Mouse (Mus musculus): ENCODE results near the gene Asb17. TPM values are rescaled to one million over a fixed set of nuclear protein-coding genes. Genes with fewer than 3 reads are reported as not detected.
"Not testable (repeated sequence)": the region's sequence is repeated elsewhere in the genome, so short reads cannot be mapped to it uniquely, and the experiment has no call there.

Asb17 gene
- polyA plus RNA-seq, 1 experiment = not detected

DNA sequence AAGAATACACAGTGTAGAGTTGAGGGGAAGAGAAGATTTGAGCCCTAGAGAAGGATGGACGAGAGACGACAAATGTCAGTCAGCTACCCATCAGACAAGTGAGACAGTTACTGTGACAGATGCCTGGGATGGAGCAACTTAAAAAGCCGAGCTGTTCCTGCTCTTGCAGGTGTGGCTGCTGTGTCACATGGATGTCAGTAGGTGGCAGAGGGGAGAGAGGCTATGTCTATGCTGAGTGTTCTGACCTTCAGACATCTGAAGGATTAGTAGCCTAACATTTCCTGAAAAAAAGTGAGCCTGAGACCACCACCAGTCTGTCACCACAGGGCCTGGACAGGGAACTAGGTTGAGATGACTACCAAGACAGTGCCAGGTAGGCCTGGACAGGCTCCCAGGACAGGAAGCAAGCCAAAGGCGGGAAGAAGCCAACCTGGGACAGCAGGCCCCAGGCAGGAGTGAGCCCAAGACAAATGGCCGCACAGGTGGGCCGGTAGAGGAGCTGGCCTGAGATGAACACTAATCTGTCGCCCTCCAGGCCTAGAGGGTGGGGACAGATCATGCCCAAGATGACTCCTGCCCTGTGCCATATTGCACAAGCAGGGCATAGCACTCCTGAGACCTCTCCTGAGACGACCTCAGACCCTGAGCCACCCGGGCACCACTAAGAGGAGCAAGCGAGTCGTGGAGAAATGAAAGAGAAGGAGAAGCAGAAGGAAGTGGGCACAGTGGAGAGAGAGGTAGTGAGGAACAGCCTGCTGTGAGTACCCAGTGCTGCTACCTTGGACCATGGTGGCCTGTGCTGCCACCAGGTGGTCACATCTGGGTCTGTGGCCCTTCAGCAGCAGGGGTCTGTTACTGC, 12.8 kb upstream of the Asb17 start:
- 70% methylated on average over 11 of the region's 11 CpGs for WGBS
- no peak for DNase-seq (ENCODE audit: low read depth, low spot score)

DNA sequence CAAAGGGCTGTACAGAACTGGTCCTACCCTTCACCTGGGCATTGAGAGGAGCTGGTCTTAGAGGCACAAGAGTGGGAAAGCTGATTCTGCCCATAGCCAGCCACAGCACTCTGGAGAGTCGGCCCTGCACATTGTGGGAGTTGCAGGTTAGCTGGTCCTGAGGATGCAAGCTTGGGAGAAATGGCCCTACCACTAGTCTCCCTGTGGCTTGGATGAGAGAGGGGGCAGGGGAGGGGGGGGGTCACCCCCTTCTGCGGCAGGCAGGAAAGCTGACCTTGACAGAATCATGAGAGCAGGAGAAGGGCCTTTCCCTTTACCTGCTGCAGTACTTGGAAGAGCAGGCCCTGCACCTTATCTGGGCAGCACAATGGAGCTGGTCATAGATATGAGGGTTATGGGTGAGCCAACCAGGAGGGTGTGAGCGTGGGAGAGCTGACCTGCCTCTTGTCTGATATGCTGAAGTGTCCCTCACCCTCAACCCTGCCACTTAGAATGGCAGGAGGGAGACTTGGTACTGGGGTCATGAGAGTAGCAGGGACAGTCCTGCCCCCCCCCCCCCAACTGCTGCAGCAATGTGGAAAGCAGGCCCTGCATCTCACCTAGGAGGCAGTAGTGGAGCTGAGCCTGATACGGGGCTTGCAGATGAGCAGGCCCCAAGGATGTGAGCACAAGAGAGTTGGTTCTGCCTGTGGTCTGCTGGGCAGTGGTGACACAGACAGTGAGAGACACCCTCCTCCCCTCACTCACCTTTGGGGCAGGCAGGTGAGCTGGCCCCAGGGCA, 11.9 kb upstream of the Asb17 start:
- WGBS = 78% methylated on average over 4 of the region's 4 CpGs
- DNase-seq (ENCODE audit: low read depth, low spot score) = no peak

DNA sequence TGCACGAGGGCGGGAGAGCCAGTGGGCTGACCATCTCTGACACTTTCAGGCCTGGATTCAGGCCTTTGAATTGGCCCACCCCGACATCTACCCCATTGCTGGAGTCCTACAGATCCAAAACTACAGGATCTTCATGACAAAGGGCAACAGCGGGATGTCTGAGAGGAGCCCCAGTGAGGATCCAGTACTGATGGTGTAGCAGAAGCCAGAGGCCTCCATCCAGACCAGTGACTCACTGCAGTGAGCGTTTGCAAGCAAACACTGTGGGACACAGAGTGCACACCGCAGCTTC, 11.4 kb upstream of the Asb17 start:
- WGBS = 80% methylated on average over 6 of the region's 6 CpGs
- DNase-seq (ENCODE audit: low read depth, low spot score) = no peak

DNA sequence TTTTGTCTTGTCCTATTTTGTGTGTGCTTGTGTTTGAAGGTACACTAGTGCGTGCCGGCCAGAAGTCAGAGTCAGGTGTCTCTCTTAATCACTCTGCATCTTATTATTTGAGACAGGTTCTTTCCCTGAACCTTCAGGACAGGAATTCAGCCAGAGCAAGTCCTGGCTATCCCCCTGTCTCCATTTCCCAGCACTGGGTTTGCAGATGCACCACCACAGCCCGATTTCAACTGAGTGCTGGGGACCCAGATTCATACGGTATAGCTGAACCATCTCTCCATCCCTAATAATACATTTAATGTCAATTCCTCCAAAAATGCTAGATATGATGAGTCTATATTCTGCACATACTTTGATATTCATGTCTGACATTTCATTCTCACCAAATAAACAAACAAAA, 9.9 kb upstream of the Asb17 start:
- no peak for DNase-seq (ENCODE audit: low read depth, low spot score)

DNA sequence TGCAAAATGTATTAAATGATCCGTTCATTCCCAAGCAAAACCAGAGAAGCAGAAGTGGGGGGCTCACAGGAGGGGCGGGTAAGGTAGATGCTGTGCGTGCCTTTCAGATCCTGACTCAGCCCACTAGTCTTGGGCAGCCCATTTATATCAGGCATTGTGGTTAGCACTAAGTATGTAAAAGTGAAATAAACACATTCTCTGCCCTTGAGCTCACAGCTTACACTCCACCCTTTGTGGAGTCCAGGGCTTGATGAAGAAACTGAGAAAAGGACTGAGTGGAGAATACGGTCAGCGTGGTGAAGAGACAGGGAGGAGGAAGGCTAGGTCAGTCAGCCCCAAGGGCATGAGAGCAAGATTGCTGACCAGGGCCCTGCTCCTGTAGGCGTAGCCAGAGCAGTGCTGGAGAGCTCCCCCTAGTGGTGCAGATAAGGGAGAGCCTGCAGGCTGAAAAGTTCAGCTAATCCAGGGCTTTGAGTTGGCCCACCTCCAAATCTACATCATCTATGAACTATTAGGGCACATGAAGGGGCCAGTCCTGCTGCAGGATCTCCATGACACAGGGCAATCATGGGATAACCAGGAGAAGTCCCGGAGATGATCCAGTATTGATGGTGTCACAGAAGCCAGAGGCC, 8.4 kb upstream of the Asb17 start:
- 61% methylated on average over 7 of the region's 7 CpGs for WGBS
- no peak for DNase-seq (ENCODE audit: low read depth, low spot score)

More for the DNA sequence above, 9.9 kb upstream of the Asb17 start:
- 85% methylated on average over 4 of the region's 4 CpGs for WGBS

DNA sequence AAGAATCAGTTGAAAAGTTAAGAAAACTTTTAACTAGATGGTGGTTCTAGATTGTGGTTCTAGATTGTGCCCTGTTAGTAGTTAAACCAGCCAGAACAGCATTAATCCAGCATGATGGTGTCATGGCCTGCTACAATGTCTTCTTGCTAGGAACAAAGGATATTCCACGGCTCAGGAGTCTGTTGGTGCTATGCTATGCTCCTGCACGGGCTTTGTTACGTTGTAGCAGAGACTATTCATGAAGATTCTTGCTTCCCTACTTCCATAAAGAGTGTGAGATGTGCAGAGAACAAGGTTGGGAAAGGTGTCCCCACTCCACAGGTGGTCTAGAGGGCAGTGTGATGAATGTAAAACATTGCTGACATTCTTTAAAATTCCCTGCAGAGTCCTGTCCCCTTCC, 7.7 kb upstream of the Asb17 start:
- DNase-seq (ENCODE audit: low read depth, low spot score) = no peak

DNA sequence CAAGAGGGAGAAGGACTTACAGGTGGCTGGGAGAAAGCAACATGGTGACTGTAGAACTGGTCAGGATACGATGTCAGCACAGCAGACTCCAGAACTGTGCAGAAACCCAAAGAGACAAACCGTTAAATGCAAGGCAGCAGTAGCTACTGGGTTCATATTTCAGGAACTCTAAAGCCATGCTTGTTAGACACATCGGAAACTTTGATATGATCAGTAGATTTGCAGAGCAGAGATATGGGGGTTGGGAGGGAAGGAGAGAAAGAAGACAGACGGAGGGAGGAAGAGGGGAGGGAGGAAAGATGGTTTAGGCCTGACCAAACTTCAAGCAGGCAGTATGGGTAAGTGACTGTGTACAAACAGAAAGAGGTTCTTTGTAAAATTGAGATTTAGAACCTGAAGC, 6.4 kb upstream of the Asb17 start:
- 40% methylated on average over 4 of the region's 4 CpGs for WGBS
- DNase-seq (ENCODE audit: low read depth, low spot score) = no peak

More for the DNA sequence above, 7.7 kb upstream of the Asb17 start:
- WGBS = 83% methylated on average over 3 of the region's 3 CpGs

DNA sequence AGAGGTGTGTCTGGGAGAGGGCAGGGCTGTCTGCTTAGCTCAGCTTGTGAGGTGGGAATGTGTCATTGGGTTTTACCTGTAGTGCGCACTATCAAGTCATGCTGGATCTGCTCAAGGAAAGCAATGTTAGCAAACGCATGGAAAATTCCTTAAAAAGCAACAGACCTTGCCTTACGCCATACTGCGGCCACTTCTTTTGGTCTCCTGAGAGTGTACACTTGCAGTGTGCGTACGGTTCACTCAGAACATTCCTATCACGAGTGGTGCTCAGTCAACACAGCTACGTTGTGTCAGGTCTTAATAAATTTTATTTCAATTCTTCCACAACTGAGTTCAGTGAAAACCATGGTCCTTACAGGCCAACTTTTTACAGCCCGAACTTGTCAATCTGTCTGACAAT, 748 bp downstream of the Asb17 start:
- no peak for DNase-seq (ENCODE audit: low read depth, low spot score)
- 90% methylated on average over 9 of the region's 9 CpGs for WGBS

DNA sequence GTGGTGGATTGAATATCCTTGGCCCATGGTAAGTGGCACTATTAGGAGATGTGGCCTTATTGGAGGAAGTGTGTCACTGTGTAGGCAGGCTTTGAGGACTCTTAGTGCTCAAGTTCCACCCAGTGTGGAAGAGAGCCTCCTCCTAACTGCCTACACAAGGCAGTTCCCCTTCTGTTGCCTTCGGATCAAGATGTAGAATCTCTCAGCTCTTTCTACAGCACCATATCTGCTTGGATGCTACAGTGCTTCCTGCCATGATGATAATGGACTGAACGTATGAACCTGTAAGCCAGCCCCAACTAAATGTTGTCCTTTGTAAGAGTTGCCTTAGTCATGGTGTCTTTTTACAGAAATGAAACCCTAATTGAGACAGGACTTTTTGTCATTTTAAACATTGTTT, 1.5 kb downstream of the Asb17 start:
- DNase-seq (ENCODE audit: low read depth, low spot score) = no peak
- WGBS = 86% methylated on average over 2 of the region's 2 CpGs

DNA sequence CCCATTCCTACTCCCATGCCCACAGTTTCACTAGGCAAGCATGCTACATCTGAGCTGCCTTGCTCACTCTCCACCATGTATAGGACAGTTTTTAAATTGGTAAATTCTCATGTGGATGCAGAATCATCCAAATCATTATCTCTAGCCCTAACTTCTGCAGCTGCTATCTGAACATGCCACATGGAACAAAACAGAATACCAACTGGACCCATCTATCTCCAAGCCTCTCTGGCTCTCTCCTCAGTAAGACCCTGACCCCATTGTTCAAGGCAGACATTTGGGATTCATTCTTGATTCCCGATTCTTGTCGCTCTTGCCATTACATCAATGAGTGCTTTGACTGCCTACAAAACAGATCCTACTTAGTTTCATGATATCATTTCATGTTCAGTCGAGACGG, 2.1 kb downstream of the Asb17 start:
- 90% methylated on average over 4 of the region's 4 CpGs for WGBS
- no peak for DNase-seq (ENCODE audit: low read depth, low spot score)

DNA sequence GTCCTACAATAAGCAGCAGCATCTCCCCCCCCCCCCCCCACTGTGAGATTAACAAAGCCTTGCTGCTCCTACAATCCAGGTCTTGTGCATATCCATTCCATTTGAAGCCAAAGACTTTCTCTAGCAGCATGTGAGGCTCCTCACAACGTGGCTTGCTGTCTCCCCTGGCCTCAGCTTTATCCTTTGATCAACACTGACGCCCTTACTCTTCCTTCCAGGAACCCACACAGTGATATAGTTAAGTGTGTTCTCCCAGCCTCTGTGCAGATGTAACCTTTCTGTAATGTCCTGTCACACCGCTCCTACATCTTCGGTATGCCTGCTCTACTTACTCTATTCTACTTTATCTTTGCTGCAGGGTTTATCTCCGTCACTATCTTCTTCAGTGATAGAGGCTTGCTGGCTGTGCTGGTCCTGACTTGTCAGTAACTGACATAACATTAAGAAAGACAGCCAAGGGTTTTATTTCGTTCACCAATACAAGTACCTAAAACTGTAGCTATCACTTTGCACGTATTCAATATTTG, 3.3 kb downstream of the Asb17 start:
- DNase-seq (ENCODE audit: low read depth, low spot score) = no peak
- WGBS = 84% methylated on average over 7 of the region's 7 CpGs

DNA sequence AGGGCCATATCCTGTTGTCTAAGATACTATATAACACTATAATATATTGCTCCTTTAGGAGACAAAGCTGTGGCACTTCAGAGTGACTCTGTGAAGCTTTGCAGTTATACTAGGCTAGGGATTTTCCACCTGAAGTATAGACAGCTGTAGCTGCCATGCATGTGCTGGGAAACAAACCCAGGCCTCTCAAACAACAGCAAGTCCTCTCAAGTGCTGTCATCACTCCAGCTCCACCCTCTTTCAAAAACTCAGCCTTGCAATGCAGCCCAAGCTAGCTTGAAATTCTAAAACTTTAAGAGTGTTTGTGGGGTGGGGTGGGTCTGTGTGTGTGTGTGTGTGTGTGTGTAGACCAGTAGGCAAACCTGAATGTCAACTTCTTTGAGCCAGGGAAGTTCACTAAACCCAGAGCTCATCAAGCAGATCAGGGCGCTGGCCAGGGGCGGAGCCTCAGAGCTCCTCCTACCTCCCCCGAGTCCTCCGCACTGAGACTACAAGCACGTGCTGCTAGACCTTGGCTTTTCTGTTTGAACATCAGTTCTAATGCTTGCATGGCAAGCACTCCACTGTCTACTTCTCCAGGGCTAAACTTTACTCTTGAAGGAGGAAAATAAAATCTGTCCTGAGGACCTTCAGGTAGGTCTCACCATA, 5.5 kb downstream of the Asb17 start:
- 3% methylated on average over 5 of the region's 5 CpGs for WGBS
- no peak for DNase-seq (ENCODE audit: low read depth, low spot score)

DNA sequence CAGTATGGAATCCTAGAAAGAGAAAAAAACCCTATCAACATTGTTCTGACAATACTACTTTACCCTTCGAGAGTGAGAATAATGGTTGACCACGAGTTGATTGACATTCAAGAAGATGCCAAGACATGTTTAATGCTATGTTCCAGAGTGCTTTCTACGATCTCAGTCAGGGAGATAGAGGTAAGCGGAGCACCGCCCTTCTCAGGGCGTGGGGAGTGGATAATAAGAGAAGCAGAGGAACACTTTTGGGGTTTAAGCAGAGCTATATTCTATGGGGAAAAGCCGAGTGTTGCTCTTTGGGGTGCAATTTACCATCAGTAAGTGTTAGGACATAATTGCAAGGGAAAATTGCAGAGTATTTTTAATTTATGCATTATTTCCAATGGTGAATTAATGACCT, 6.8 kb downstream of the Asb17 start:
- no peak for DNase-seq (ENCODE audit: low read depth, low spot score)
- WGBS = 89% methylated on average over 7 of the region's 7 CpGs

DNA sequence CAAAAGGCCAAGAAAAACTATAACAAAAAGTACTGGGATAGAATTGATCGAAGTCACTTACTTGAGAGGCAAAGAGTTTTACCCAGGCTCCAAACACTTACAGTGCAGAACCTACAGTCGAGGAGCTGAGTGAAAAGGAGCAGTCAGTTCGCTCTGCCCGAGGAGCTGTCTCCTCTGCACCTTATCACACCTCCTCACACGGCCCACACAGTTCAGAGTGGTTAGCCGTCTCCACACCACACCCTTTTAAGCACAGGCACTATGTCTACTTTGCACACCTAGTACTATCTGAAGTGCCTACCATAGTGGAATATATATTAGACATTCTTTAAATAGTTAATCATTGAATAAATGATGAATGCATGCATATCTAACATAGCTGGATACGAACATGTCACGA, 8.3 kb downstream of the Asb17 start:
- no peak for DNase-seq (ENCODE audit: low read depth, low spot score)
- WGBS = 59% methylated on average over 8 of the region's 8 CpGs

DNA sequence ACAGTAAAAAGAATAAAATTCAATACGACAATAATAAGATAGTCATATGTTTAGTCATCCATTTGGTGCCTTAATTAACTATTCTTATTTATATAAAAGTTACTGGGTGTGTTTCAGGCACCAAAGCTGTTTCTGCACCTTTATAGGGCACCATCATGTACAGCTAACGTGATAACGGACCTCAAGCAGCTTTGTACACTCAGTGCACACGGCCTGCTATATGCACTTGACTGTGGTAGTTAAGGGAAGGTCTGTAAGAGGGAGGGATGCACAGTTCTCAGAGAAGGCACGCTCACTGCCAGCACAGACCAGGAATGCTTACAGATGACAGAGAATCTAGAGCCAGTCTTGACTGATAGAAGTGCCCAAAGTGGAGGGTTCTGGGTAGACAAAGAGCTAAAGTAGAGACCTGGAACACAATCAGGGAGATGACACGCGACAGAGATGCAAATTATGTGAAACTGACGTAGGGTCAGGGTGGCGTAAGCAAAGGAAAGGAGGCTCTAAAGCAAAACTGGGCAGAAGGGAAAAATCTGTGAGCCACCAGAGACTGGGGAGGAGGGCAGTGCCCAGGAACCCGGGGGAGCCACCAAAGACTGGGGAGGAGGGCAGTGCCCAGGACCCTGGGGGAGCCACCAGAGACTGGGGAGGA, 14.5 kb downstream of the Asb17 start:
- DNase-seq (ENCODE audit: low read depth, low spot score) = no peak
- WGBS = 73% methylated on average over 10 of the region's 10 CpGs

DNA sequence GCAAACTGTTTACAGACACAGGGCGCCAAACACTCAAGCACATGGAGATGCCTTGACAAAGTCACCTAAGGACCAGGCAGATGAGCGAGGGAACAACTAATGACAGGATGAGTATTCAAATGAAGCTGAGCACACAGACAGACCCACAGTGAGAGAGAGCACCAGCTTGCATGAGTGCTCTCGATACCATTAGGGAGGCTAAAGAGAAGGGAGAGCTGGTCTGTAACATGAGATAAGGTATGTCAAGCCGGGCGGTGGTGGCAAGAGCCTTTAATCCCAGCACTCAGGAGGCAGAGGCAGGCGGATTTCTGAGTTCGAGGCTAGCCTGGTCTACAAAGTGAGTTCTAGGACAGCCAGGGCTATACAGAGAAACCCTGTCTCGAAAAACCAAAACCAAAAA, 16.4 kb downstream of the Asb17 start:
- not testable (repeated sequence) for DNase-seq (ENCODE audit: low read depth, low spot score)
- WGBS = 85% methylated on average over 8 of the region's 8 CpGs

DNA sequence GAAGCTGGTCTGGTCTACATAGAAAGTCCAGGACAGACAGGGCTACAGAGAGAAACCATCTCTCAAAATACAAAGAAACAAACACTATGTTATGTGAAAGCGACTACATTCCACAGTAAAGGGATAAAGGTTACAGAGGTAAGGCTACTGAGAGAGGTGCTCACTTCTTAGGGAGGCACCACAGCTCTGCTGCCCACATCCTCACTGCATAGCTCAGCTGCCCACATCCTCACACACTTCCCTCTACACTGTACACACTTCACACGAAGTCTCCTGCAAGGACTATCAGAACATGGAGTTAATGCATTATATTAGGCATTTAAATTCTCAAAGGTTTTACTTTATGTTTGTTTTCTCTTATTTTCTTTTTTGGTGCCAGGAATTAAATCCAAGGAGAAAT, 19.8 kb downstream of the Asb17 start:
- 62% methylated on average over 2 of the region's 2 CpGs for WGBS
- no peak for DNase-seq (ENCODE audit: low read depth, low spot score)

DNA sequence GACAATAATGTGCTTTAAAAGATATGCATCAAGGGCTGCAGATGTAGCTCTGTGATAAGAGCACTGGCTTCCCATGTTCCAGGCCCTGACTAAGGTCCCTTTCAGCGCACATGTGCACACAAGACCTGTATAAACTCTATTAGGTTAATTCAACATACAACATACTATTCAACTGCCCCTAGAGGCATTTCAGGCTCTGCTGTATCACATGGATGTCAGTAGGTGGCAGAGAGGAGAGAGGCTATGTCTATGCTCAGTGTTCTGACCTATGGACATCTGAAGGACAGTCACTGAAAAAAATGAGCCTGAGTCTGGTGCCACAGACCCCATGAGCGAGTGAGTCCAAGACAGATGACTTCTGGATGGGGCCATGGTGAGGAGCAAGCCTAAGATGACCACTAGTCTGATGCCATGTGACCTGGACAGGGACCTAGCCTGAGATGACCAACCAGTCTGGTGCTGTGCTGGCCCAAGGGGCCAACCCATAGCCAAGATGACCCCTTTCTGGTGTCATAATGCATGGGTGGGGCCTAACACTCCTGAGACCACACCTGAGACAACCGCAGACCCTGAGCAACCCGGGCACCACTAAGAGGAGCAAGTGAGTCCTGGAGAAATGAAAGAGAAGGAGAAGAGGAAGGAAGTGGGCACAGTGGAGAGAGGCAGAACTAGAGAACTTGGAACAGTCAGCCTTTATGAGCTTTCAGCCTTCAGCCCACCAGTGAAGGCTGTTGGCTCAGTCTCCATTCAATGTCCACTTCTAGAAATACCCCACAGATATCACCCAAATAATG, 20.8 kb downstream of the Asb17 start:
- WGBS = 72% methylated on average over 4 of the region's 4 CpGs

More for the DNA sequence above, 20.8 kb downstream of the Asb17 start:
- DNase-seq (ENCODE audit: low read depth, low spot score) = no peak
